Mouse (Mus musculus) ES-E14 (cell line): Measurements from ENCODE around the gene Krt10.

ENCODE experiments used
- CHD2 ChIP-seq: IDR thresholded peaks from 2 replicates; pipeline ENCODE4 v1.6.1; 2014; ENCODE audit warnings: mild to moderate bottlenecking, low read depth, low read length, inconsistent platforms
- HCFC1 ChIP-seq: IDR thresholded peaks from 2 replicates; pipeline ENCODE4 v1.6.1; 2012; ENCODE audit warnings: low read length, inconsistent platforms, borderline replicate concordance; ENCODE audit not compliant: insufficient read depth
- MAFK ChIP-seq: IDR thresholded peaks from 2 replicates; pipeline ENCODE4 v1.6.1; 2014; ENCODE audit warnings: mild to moderate bottlenecking, low read depth, low read length, inconsistent platforms; ENCODE audit not compliant: insufficient read depth
- ZNF384 ChIP-seq: IDR thresholded peaks from 2 replicates; pipeline ENCODE4 v1.6.1; 2012; ENCODE audit warnings: low read depth, low read length, inconsistent platforms

DNA sequence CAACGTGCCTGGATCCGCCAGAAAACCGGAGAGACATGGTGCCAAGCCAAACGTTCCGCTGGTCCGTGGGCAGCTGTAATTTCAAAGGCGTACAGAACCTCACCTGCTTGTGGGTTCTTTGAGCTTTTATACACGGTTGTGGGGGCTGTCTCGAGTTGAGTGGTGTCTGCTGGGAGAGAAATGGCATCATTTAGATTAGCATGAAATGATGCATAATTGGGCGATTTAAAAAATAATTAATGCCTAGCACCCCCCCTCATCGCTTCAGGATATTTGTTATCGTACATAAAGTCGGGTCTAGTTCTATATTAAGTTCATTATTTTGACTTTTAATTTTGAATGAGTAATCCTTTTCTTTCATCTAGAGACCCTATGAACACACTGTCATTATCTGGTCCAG is 14.4 kb downstream of the Krt10 start, which contains the start of gene Krt28:
- TF ChIP-seq CHD2 (no peak), HCFC1 (no peak), MAFK (no peak), ZNF384 (no peak)
